Mouse (Mus musculus) common myeloid progenitor, adult 5-6 weeks (primary cell): Measurements from ENCODE around the gene Ganab. TPM values are rescaled to one million over a fixed set of nuclear protein-coding genes. Genes with fewer than 3 reads are reported as not detected.

Source experiments
- ATAC-seq: replicated peaks from 2 replicates; pipeline ENCODE4 v1.8.0; 2016; ENCODE audit warnings: low read depth, mild to moderate bottlenecking, moderate TSS enrichment, inconsistent platforms; ENCODE audit not compliant: poor library complexity, severe bottlenecking
- total RNA-seq: library from RNA; stranded (forward); fragments of 200-1000, 187-1606 nt; gene quantifications from 2 replicates; pipeline ENCODE4 v1.2.3, GENCODE M21; 2017

The Ganab gene
- total RNA-seq, 1 experiment from 2014 or later: 73.1 TPM

GRCm38 (mm10) chr19:8927891-8928525 is 30.1 kb downstream of the Ganab start:
- ATAC-seq: peak; percentile 15; the same call in 1 of the 2 replicates

GRCm38 (mm10) chr19:8928689-8929223 is 30.9 kb downstream of the Ganab start:
- peak; percentile 33 for ATAC-seq

GRCm38 (mm10) chr19:8929224-8930088 is 31.6 kb downstream of the Ganab start, which contains the start of the genes Rom1 and Eml3:
Gene Rom1 (minus strand): TSS chr19:8929356.
Gene Eml3 (plus strand): TSS chr19:8929552.
- peak; percentile 72 for ATAC-seq

GRCm38 (mm10) chr19:8930117-8930516 is 32.2 kb downstream of the Ganab start:
- ATAC-seq: no peak

- no peak for ATAC-seq
These were observed 32.9 kb downstream of the Ganab start for GRCm38 (mm10) chr19:8930771-8931170.

- ATAC-seq: no peak
These were observed 38.9 kb downstream of the Ganab start for GRCm38 (mm10) chr19:8936736-8937135.

- no peak for ATAC-seq
These were observed 42.8 kb downstream of the Ganab start for GRCm38 (mm10) chr19:8940526-8941133.

- ATAC-seq: no peak
These were observed 43.3 kb downstream of the Ganab start for GRCm38 (mm10) chr19:8941136-8941514.

GRCm38 (mm10) chr19:8941515-8942217 is 43.8 kb downstream of the Ganab start, which contains the start of gene Mta2:
Gene Mta2 (plus strand): TSS chr19:8941875.
- peak; percentile 82 for ATAC-seq

GRCm38 (mm10) chr19:8942276-8942964 is 44.5 kb downstream of the Ganab start:
- peak; percentile 1; the same call in 1 of the 2 replicates for ATAC-seq

- ATAC-seq: no peak
These were observed 45.2 kb downstream of the Ganab start for GRCm38 (mm10) chr19:8943047-8943446.

- peak; percentile 7 for ATAC-seq
These were observed 46.2 kb downstream of the Ganab start for GRCm38 (mm10) chr19:8944062-8944461.

- peak; percentile 16; the same call in 1 of the 2 replicates for ATAC-seq
These were observed 46.9 kb downstream of the Ganab start for GRCm38 (mm10) chr19:8944750-8945149.

GRCm38 (mm10) chr19:8945251-8945650 is 47.4 kb downstream of the Ganab start:
- ATAC-seq: no peak

- ATAC-seq: no peak
These were observed 49.1 kb downstream of the Ganab start for GRCm38 (mm10) chr19:8946929-8947328.

GRCm38 (mm10) chr19:8950190-8950589 is 52.3 kb downstream of the Ganab start:
- ATAC-seq: no peak

GRCm38 (mm10) chr19:8952241-8952640 is 54.4 kb downstream of the Ganab start:
- ATAC-seq: no peak

- peak; percentile 95 for ATAC-seq
These were observed 55.5 kb downstream of the Ganab start, which contains the start of gene Tut1 for GRCm38 (mm10) chr19:8953135-8954039. Gene Tut1 (plus strand): TSS chr19:8953847.
